Mouse (Mus musculus): ENCODE measurements at regions not wholly inside any gene's neighbourhood (a gene's known extent, or its start where the extent isn't known, plus 50 kb on each side); places are given as distances from the start of the nearest gene placed in this dataset.
A peak's percentile ranks its signal among the peaks of the same experiment; 100 is the strongest.

DNA sequence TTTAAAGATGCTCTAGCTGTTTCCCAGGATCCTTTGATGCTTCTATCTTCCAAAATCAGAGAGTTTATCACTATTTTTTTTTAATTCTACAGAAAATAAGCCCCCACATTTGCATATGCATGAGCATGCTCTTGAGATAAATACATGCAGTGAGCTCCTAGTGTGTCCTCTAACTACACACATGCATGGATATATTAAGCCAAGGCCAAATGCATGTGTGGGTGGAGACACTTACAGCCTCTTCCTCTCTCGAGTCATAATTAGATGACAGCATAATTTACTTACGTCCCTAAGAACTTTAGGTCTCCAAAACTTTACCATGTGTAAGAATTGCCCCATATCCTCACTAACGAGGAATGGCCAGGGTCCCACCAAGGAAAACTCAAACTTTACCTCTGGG, 189.9 kb upstream of the Gcfc2 start:
- no peak for ATAC-seq (ENCODE audit: insufficient read depth, low FRiP score)
- Histone ChIP-seq H3K9ac (ENCODE audit: low read length) (no peak overlapping the region), H3K4me2 (ENCODE audit: low read depth, low read length) (no peak overlapping the region), H3K4me1 (ENCODE audit: control insufficient read depth, insufficient read depth, low read length) (no peaks in the 10 kb centered on the region), H3K27ac (ENCODE audit: low read length) (no peak overlapping the region), H3K36me3 (ENCODE audit: control insufficient read depth, insufficient read depth, low read length) (no peaks in the 10 kb centered on the region), H3K4me3 (replicated peaks; ENCODE audit: low read length) (no peak overlapping the region), H3K9me3 (replicated peaks; ENCODE audit: control insufficient read depth, low read length) (no peaks in the 10 kb centered on the region), H3K27me3 (ENCODE audit: control insufficient read depth, insufficient read depth, low read length) (no peaks in the 10 kb centered on the region)
- WGBS: 76% methylated on average over 3 of the region's 3 CpGs

DNA sequence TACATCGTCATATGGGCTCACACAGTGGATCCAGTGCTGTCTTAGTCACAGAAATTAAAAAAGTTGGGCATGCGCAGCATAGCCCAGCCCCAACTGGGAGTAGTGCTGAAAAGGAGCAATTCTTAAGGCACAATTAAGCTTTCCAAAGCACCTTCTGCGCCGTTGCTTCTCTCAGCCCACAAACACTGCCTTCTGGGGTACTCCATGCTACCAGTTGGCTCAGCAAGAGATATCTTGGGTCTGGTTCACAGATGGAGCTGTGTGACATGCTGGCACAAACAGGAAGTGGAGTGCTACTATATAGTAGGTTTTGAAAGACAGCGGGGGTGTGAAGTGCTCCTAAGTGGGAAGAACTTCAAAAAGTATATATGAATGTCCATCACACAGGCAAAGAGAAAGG, 185.0 kb upstream of the Gcfc2 start:
- no peak overlapping the region for H3K27ac ChIP-seq (ENCODE audit: low read length)

GRCm38 (mm10) chr6:81749681-81750080, 173.8 kb upstream of the Gcfc2 start:
- WGBS: 29% methylated on average over 3 of the region's 3 CpGs
- Histone ChIP-seq H3K36me3 (ENCODE audit: control insufficient read depth, insufficient read depth, low read length) (no peaks in the 10 kb centered on the region), H3K9me3 (replicated peaks; ENCODE audit: control insufficient read depth, low read length) (no peaks in the 10 kb centered on the region), H3K27ac (ENCODE audit: low read length) (no peak overlapping the region), H3K27me3 (ENCODE audit: control insufficient read depth, insufficient read depth, low read length) (no peaks in the 10 kb centered on the region), H3K4me2 (ENCODE audit: low read depth, low read length) (no peak overlapping the region), H3K9ac (ENCODE audit: low read length) (no peak overlapping the region), H3K4me3 (replicated peaks; ENCODE audit: low read length) (no peak overlapping the region), H3K4me1 (ENCODE audit: control insufficient read depth, insufficient read depth, low read length) (no peaks in the 10 kb centered on the region)
- peak; percentile 69; the same call in 1 of the 2 replicates for ATAC-seq (ENCODE audit: insufficient read depth, low FRiP score)

More for the DNA sequence above, 185.0 kb upstream of the Gcfc2 start:
- H3K4me3 ChIP-seq (replicated peaks; ENCODE audit: low read length): no peak overlapping the region
- H3K4me2 ChIP-seq (ENCODE audit: low read depth, low read length): no peak overlapping the region
- H3K4me1 ChIP-seq (ENCODE audit: control insufficient read depth, insufficient read depth, low read length): no peaks in the 10 kb centered on the region
- H3K36me3 ChIP-seq (ENCODE audit: control insufficient read depth, insufficient read depth, low read length): no peaks in the 10 kb centered on the region
- H3K9me3 ChIP-seq (replicated peaks; ENCODE audit: control insufficient read depth, low read length): no peaks in the 10 kb centered on the region
- 88% methylated on average over 5 of the region's 5 CpGs for WGBS
- no peaks in the 10 kb centered on the region for H3K27me3 ChIP-seq (ENCODE audit: control insufficient read depth, insufficient read depth, low read length)
- H3K9ac ChIP-seq (ENCODE audit: low read length): no peak overlapping the region
- no peak for ATAC-seq (ENCODE audit: insufficient read depth, low FRiP score)

DNA sequence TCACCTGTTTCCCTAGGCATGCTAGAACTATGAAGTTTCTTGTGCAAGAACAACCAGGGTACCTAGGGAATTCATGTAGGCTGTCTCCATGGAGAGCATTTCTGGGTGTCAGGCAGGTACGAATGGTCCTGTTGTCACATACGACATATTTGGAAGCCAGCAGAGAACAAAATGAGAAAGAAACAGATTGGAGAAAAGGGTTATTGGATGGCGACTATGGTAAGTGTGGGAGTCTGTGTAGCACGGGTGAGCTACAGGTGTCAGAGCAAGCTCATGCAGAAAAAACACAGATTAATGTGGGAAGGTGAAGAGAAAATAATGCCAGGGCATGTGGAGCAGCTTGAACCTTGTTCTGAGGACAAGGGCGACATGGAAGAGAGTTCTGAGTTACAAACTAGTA, 171.8 kb upstream of the Gcfc2 start:
- H3K4me2 ChIP-seq (ENCODE audit: low read depth, low read length): no peak overlapping the region
- no peak overlapping the region for H3K27ac ChIP-seq (ENCODE audit: low read length)
- H3K36me3 ChIP-seq (ENCODE audit: control insufficient read depth, insufficient read depth, low read length): no peaks in the 10 kb centered on the region
- no peaks in the 10 kb centered on the region for H3K27me3 ChIP-seq (ENCODE audit: control insufficient read depth, insufficient read depth, low read length)
- no peak overlapping the region for H3K9ac ChIP-seq (ENCODE audit: low read length)
- WGBS: 83% methylated on average over 5 of the region's 5 CpGs
- no peak for ATAC-seq (ENCODE audit: insufficient read depth, low FRiP score)
- no peak overlapping the region for H3K4me3 ChIP-seq (replicated peaks; ENCODE audit: low read length)
- H3K9me3 ChIP-seq (replicated peaks; ENCODE audit: control insufficient read depth, low read length): no peaks in the 10 kb centered on the region
- H3K4me1 ChIP-seq (ENCODE audit: control insufficient read depth, insufficient read depth, low read length): no peaks in the 10 kb centered on the region

- no peaks in the 10 kb centered on the region for H3K9me3 ChIP-seq (replicated peaks; ENCODE audit: control insufficient read depth, low read length)
- H3K9ac ChIP-seq (ENCODE audit: low read length): no peak overlapping the region
- no peak overlapping the region for H3K27ac ChIP-seq (ENCODE audit: low read length)
- H3K27me3 ChIP-seq (ENCODE audit: control insufficient read depth, insufficient read depth, low read length): no peaks in the 10 kb centered on the region
- H3K4me2 ChIP-seq (ENCODE audit: low read depth, low read length): no peak overlapping the region
- H3K4me3 ChIP-seq (replicated peaks; ENCODE audit: low read length): no peak overlapping the region
- no peaks in the 10 kb centered on the region for H3K4me1 ChIP-seq (ENCODE audit: control insufficient read depth, insufficient read depth, low read length)
- H3K36me3 ChIP-seq (ENCODE audit: control insufficient read depth, insufficient read depth, low read length): no peaks in the 10 kb centered on the region
- 60% methylated on average over 7 of the region's 7 CpGs for WGBS
- no peak for ATAC-seq (ENCODE audit: insufficient read depth, low FRiP score)
Measured at GRCm38 (mm10) chr6:81756242-81756641, 167.2 kb upstream of the Gcfc2 start.

DNA sequence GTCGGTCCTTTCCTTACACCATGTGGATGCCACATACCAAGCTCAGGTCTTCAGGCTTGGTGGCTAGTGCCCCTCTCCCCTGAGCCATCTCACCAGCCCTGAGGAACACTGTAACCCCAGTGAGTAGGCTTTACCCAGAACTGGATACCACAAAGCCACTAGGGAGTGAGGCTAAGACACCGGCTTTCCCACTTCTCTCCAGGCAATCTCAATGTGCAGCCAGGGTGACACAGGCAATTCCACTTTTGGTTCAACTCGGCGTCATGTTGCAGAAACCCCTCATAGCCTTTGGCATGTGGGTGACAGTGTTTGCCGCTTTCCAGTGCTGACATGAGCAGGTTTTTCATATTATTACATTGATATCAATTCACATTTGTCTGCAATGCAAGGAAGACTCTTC, 164.6 kb upstream of the Gcfc2 start:
- WGBS: 87% methylated on average over 5 of the region's 5 CpGs
- no peak for ATAC-seq (ENCODE audit: insufficient read depth, low FRiP score)
- Histone ChIP-seq H3K36me3 (ENCODE audit: control insufficient read depth, insufficient read depth, low read length) (no peaks in the 10 kb centered on the region), H3K4me2 (ENCODE audit: low read depth, low read length) (no peak overlapping the region), H3K4me3 (replicated peaks; ENCODE audit: low read length) (no peak overlapping the region), H3K27ac (ENCODE audit: low read length) (no peak overlapping the region), H3K4me1 (ENCODE audit: control insufficient read depth, insufficient read depth, low read length) (no peaks in the 10 kb centered on the region), H3K27me3 (ENCODE audit: control insufficient read depth, insufficient read depth, low read length) (no peaks in the 10 kb centered on the region), H3K9me3 (replicated peaks; ENCODE audit: control insufficient read depth, low read length) (no peaks in the 10 kb centered on the region), H3K9ac (ENCODE audit: low read length) (no peak overlapping the region)

DNA sequence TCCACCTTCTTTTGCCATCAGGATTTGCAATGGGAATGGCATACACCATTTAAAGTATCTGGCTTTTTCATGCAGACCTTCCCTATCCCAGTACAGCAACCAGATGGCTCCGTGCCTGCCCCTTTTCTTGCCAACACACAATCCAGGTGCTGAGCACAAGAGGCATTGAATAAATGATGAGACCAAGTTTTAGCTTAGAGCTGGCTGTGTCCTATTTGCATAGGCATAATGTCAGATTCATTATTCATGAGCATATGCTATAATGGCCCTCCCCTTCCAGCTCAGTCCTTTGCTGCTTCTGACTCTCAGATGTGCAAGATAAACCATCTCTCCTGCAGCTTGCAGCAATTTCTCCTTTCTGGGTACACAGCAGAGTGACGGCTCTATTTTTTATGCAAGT, 163.3 kb upstream of the Gcfc2 start:
- Histone ChIP-seq H3K4me3 (replicated peaks; ENCODE audit: low read length) (no peak overlapping the region), H3K36me3 (ENCODE audit: control insufficient read depth, insufficient read depth, low read length) (no peaks in the 10 kb centered on the region), H3K9ac (ENCODE audit: low read length) (no peak overlapping the region), H3K4me2 (ENCODE audit: low read depth, low read length) (no peak overlapping the region), H3K27me3 (ENCODE audit: control insufficient read depth, insufficient read depth, low read length) (no peaks in the 10 kb centered on the region), H3K9me3 (replicated peaks; ENCODE audit: control insufficient read depth, low read length) (no peaks in the 10 kb centered on the region), H3K4me1 (ENCODE audit: control insufficient read depth, insufficient read depth, low read length) (no peaks in the 10 kb centered on the region), H3K27ac (ENCODE audit: low read length) (no peak overlapping the region)
- 73% methylated on average over 2 of the region's 2 CpGs for WGBS
- no peak for ATAC-seq (ENCODE audit: insufficient read depth, low FRiP score)

GRCm38 (mm10) chr6:81765831-81766230, 157.6 kb upstream of the Gcfc2 start:
- Histone ChIP-seq H3K4me1 (ENCODE audit: control insufficient read depth, insufficient read depth, low read length) (no peaks in the 10 kb centered on the region), H3K27me3 (ENCODE audit: control insufficient read depth, insufficient read depth, low read length) (no peaks in the 10 kb centered on the region), H3K4me2 (ENCODE audit: low read depth, low read length) (no peak overlapping the region), H3K27ac (ENCODE audit: low read length) (no peak overlapping the region), H3K4me3 (replicated peaks; ENCODE audit: low read length) (no peak overlapping the region), H3K9ac (ENCODE audit: low read length) (no peak overlapping the region), H3K36me3 (ENCODE audit: control insufficient read depth, insufficient read depth, low read length) (no peaks in the 10 kb centered on the region), H3K9me3 (replicated peaks; ENCODE audit: control insufficient read depth, low read length) (no peaks in the 10 kb centered on the region)
- ATAC-seq (ENCODE audit: insufficient read depth, low FRiP score): no peak
- 87% methylated on average over 7 of the region's 7 CpGs for WGBS

DNA sequence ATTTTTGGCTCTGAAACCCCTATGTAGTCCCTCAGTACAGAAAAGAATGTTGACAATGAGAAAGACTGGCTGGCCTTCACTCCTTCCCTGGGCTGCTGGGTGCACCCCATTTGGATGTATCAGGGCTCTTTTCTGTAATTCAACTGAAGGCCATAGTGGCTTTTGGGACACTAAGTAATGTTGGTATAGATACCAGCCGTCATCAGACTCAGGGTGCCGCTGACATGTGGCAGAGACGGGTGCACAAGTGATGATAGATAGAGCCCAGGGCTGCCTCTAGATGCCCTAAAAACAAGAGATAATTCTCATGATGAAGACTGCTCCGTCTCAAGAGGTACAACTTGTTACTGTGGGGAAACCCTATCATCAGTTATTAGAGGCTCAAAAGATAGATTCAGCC, 156.7 kb upstream of the Gcfc2 start:
- no peak for ATAC-seq (ENCODE audit: insufficient read depth, low FRiP score)
- 92% methylated on average over 4 of the region's 4 CpGs for WGBS
- H3K4me2 ChIP-seq (ENCODE audit: low read depth, low read length): no peak overlapping the region

More for the DNA sequence above, 156.7 kb upstream of the Gcfc2 start:
- no peaks in the 10 kb centered on the region for H3K4me1 ChIP-seq (ENCODE audit: control insufficient read depth, insufficient read depth, low read length)
- no peak overlapping the region for H3K27ac ChIP-seq (ENCODE audit: low read length)
- no peak overlapping the region for H3K9ac ChIP-seq (ENCODE audit: low read length)
- no peaks in the 10 kb centered on the region for H3K9me3 ChIP-seq (replicated peaks; ENCODE audit: control insufficient read depth, low read length)
- no peaks in the 10 kb centered on the region for H3K36me3 ChIP-seq (ENCODE audit: control insufficient read depth, insufficient read depth, low read length)
- H3K4me3 ChIP-seq (replicated peaks; ENCODE audit: low read length): no peak overlapping the region
- no peaks in the 10 kb centered on the region for H3K27me3 ChIP-seq (ENCODE audit: control insufficient read depth, insufficient read depth, low read length)

Data from stomach, embryonic 16.5 days (tissue).